Mouse (Mus musculus): ENCODE results near the gene Ctdsp1. TPM values are rescaled to one million over a fixed set of nuclear protein-coding genes. Genes with fewer than 3 reads are reported as not detected.
A peak's percentile ranks its signal among the peaks of the same experiment; 100 is the strongest.
"Not testable (repeated sequence)": the region's sequence is repeated elsewhere in the genome, so short reads cannot be mapped to it uniquely, and the experiment has no call there.

The Ctdsp1 gene
- total RNA-seq, 2 experiments from 2014 or later, result 156 to 162 TPM

- not testable (repeated sequence) for DNase-seq (ENCODE audit: low spot score in 2 of 2)
Measured at GRCm38 (mm10) chr1:74396456-74397222, 5.3 kb downstream of the Ctdsp1 start.

- peak; percentile 98 to 99 for DNase-seq (ENCODE audit: low spot score in 2 of 2)
Measured at GRCm38 (mm10) chr1:74397268-74397918, 6.1 kb downstream of the Ctdsp1 start.

- DNase-seq (ENCODE audit: low spot score in 2 of 2), result no peak
Measured at GRCm38 (mm10) chr1:74397919-74398451, 6.7 kb downstream of the Ctdsp1 start.

GRCm38 (mm10) chr1:74400531-74400930 is 9.2 kb downstream of the Ctdsp1 start:
- no peak for DNase-seq (ENCODE audit: low spot score in 2 of 2)

GRCm38 (mm10) chr1:74401015-74401702 is 9.8 kb downstream of the Ctdsp1 start:
- no peak for DNase-seq (ENCODE audit: low spot score in 2 of 2)

GRCm38 (mm10) chr1:74404206-74404605 is 12.9 kb downstream of the Ctdsp1 start:
- no peak for DNase-seq (ENCODE audit: low spot score in 2 of 2)

- no peak for DNase-seq (ENCODE audit: low spot score in 2 of 2)
Measured at GRCm38 (mm10) chr1:74408589-74409504, 17.5 kb downstream of the Ctdsp1 start, which contains the start of gene Vil1. Gene Vil1 (plus strand): TSS chr1:74409376.

- DNase-seq (ENCODE audit: low spot score in 2 of 2), result no peak
Measured at GRCm38 (mm10) chr1:74411753-74412325, 20.5 kb downstream of the Ctdsp1 start.

GRCm38 (mm10) chr1:74412711-74413110 is 21.4 kb downstream of the Ctdsp1 start:
- DNase-seq (ENCODE audit: low spot score in 2 of 2), result no peak

GRCm38 (mm10) chr1:74415143-74415542 is 23.8 kb downstream of the Ctdsp1 start:
- no peak for DNase-seq (ENCODE audit: low spot score in 2 of 2)

GRCm38 (mm10) chr1:74418747-74419439 is 27.6 kb downstream of the Ctdsp1 start:
- no peak for DNase-seq (ENCODE audit: low spot score in 2 of 2)

- DNase-seq (ENCODE audit: low spot score in 2 of 2), result no peak
Measured at GRCm38 (mm10) chr1:74419440-74419794, 28.1 kb downstream of the Ctdsp1 start.

GRCm38 (mm10) chr1:74423147-74423546 is 31.8 kb downstream of the Ctdsp1 start:
- DNase-seq (ENCODE audit: low spot score in 2 of 2), result no peak

GRCm38 (mm10) chr1:74425845-74426244 is 34.5 kb downstream of the Ctdsp1 start:
- no peak for DNase-seq (ENCODE audit: low spot score in 2 of 2)

GRCm38 (mm10) chr1:74433220-74433619 is 41.9 kb downstream of the Ctdsp1 start:
- DNase-seq (ENCODE audit: low spot score in 2 of 2), result no peak

- no peak for DNase-seq (ENCODE audit: low spot score in 2 of 2)
Measured at GRCm38 (mm10) chr1:74434596-74434995, 43.3 kb downstream of the Ctdsp1 start.

GRCm38 (mm10) chr1:74435563-74435962 is 44.3 kb downstream of the Ctdsp1 start:
- no peak for DNase-seq (ENCODE audit: low spot score in 2 of 2)

GRCm38 (mm10) chr1:74437702-74438427 is 46.6 kb downstream of the Ctdsp1 start:
- peak in 1 of 2 experiments; percentile 47 for DNase-seq (ENCODE audit: low spot score in 2 of 2)

All from adrenal gland, postnatal 4 days (tissue).